In the genomic region with DNA sequence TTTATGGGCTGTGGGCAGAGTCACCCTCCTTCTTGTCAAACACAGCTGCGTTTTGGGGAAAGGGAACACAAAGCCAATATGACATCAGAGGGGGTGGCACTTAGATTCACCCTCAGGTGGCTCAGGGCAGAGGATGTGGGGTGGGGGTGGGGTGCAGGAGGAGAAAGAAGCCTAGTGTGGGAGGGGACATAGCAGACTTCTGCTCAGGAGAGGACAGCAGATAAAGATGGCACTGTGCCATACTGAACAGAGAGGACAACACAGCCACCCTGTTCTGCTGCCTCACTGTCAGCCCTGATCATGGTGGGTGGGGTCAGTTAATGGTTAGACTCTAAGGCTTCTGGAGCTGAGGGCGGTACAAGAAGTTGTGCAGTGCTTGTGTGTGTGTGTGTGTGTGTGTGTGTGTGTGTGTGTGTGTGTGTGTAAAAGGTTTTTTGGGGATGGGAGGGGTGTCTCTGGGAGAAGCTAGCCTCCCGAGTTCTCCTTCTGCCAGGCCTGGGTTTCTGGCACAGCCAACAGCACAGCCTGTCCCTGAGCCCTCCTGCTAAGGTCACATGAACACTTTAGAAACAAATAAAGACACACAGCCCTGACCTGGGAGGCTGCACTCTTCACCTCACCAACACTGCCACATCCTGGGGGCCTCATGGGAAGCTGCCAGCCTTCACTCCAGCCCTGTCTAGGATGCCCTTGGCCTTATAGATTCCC, we compare ENCODE assay signal across 9 mouse cellular contexts. TPM values are rescaled to one million over a fixed set of nuclear protein-coding genes. Genes with fewer than 3 reads are reported as not detected.
DNase-seq lines count a peak whose midpoint lies in the region; ATAC-seq and TF ChIP-seq lines count a peak whose summit lies in the region.
"Had no signal": no experiment of that assay in that cellular context is flagged by ENCODE, and none has a peak within 500 bp of the region (broad histone marks: within the 10 kb centered on the region; RNA-seq: fewer than 3 reads in every experiment).

No protein-coding gene starts in this region.

- H3K36me3 ChIP-seq in kidney, embryonic 16.5 days (ENCODE audit: insufficient read depth, low read length), result no peaks in the 10 kb centered on the region
- no peaks in the 10 kb centered on the region for H3K36me3 ChIP-seq in liver, postnatal 0 days (replicated peaks; ENCODE audit: insufficient read depth, low read length)

- H3K27me3 ChIP-seq in kidney, embryonic 16.5 days (ENCODE audit: insufficient read depth, low read length), result no peaks in the 10 kb centered on the region
- no peaks in the 10 kb centered on the region for H3K27me3 ChIP-seq in liver, postnatal 0 days (ENCODE audit: insufficient read depth, low read length)

- TF ChIP-seq EP300 in liver, postnatal 0 days (IDR thresholded peaks at IDR 0.05; ENCODE audit: low read depth), result no peak

- H3K4me2 ChIP-seq in kidney, embryonic 16.5 days (replicated peaks; ENCODE audit: low read depth, low read length), result no peak overlapping the region
- H3K4me2 ChIP-seq in liver, postnatal 0 days (ENCODE audit: low read depth, low read length), result no peak overlapping the region

- no peak overlapping the region for H3K4me3 ChIP-seq in kidney, embryonic 16.5 days (ENCODE audit: low read length)
- H3K4me3 ChIP-seq in liver, postnatal 0 days (ENCODE audit: low read depth, low read length), result no peak overlapping the region

- no peaks in the 10 kb centered on the region for H3K9me3 ChIP-seq in kidney, embryonic 16.5 days (ENCODE audit: low read length)
- H3K9me3 ChIP-seq in liver, postnatal 0 days (ENCODE audit: low read length), result no peaks in the 10 kb centered on the region

- H3K27ac ChIP-seq in kidney, embryonic 16.5 days (ENCODE audit: low read length), result no peak overlapping the region
- H3K27ac ChIP-seq in liver, postnatal 0 days (ENCODE audit: low read depth), result peak overlapping the region; percentile 57; the same call in 1 of the 2 replicates

- peak; percentile 42; the same call in 1 of the 2 replicates for ATAC-seq in kidney, embryonic 16.5 days (ENCODE audit: low FRiP score, low TSS enrichment)
- ATAC-seq in liver, postnatal 0 days, result peak; percentile 71

- WGBS in kidney, embryonic 16.5 days, result 35% methylated on average over 3 of the region's 3 CpGs
- WGBS in liver, postnatal 0 days (ENCODE audit: insufficient replicate concordance), result 46% methylated on average over 3 of the region's 3 CpGs

- TF ChIP-seq CTCF in liver, postnatal 0 days (IDR thresholded peaks at IDR 0.05; ENCODE audit: low read depth), result no peak

- no peak for DNase-seq in kidney, adult 11 months
- peak; percentile 61 to 63 for DNase-seq in adrenal gland, postnatal 36 days
- DNase-seq in cerebellum, postnatal 36 days, result peak; percentile 52 to 57
- DNase-seq in liver, postnatal 0 days, result no peak
- peak; percentile 22 to 37 for DNase-seq in thymus, postnatal 10 days (ENCODE audit: low spot score in 2 of 2)
- DNase-seq in left cerebral cortex, adult 8-10 months (ENCODE audit: low spot score in 2 of 2), result no peak
- no peak for DNase-seq in embryo, embryonic 9.5 days (ENCODE audit: extremely low spot score)

- no peak overlapping the region for H3K9ac ChIP-seq in kidney, embryonic 16.5 days (replicated peaks; ENCODE audit: low read length)
- H3K9ac ChIP-seq in liver, postnatal 0 days (replicated peaks), result 0 out of 2 replicates have a peak overlapping the region, but pooled peaks have one; percentile 5

- H3K4me1 ChIP-seq in kidney, embryonic 16.5 days (ENCODE audit: insufficient read depth, low read length), result peaks cover 4% of the 10 kb centered on the region; the same call in 1 of the 2 replicates
- H3K4me1 ChIP-seq in liver, postnatal 0 days (ENCODE audit: insufficient read depth), result peaks cover 17% of the 10 kb centered on the region

RNA-seq across cellular contexts. Expression of a gene that starts 10.0 kb away (rescaled TPM):
- polyA plus RNA-seq in kidney, embryonic 16.5 days (2015; fragmentation: Nextera tagmentation; extraction: Ambion mirVana), result not detected in 2 replicates
- under 1 TPM in 1 of 2 experiments, not detected in 1; 0.72 TPM for total RNA-seq in adrenal gland, postnatal 36 days (2021)
- 0.26 TPM in 1 of 2 replicates, not detected in the other for polyA plus RNA-seq in liver, postnatal 0 days (2015; fragmentation: Nextera tagmentation; extraction: Ambion mirVana)
- total RNA-seq in left cerebral cortex, adult 8-10 months (2022), result under 1 TPM in 1 of 4 experiments, not detected in 3; 0.35 TPM
- polyA plus RNA-seq: neural tube, embryonic 11.5 days had no signal

RNA-seq across cellular contexts. Expression of a gene that starts 16.4 kb away (rescaled TPM):
- polyA plus RNA-seq in kidney, embryonic 16.5 days (2015; fragmentation: Nextera tagmentation; extraction: Ambion mirVana), result 1.5 and 2.2 TPM in 2 replicates
- total RNA-seq in adrenal gland, postnatal 36 days (2021), result 1 to 10 TPM; 3.7 to 4.0 TPM
- polyA plus RNA-seq in liver, postnatal 0 days (2015; fragmentation: Nextera tagmentation; extraction: Ambion mirVana), result 782 and 883 TPM in 2 replicates
- 10 to 100 TPM; 17.3 to 31.4 (median 24.9) TPM for total RNA-seq in left cerebral cortex, adult 8-10 months (2022)

Comparison
In these comparisons a context has a peak if more than half of its experiments do, and no peak if none do; other contexts are left out.
1. DNase-seq: peak in adrenal gland, postnatal 36 days (2 of 2), cerebellum, postnatal 36 days (2 of 2) and thymus, postnatal 10 days (2 of 2); none in kidney, adult 11 months (single experiment), liver, postnatal 0 days (single experiment), left cerebral cortex, adult 8-10 months (0 of 2) and embryo, embryonic 9.5 days (single experiment).